Mouse (Mus musculus): ENCODE results near the gene Rps15. TPM values are rescaled to one million over a fixed set of nuclear protein-coding genes. Genes with fewer than 3 reads are reported as not detected.

Rps15 gene
- total and polyA plus RNA-seq, 3 experiments = 2,279 to 5,342 (median 2,739) TPM

- Histone ChIP-seq H3K36me3 (replicated peaks in 1 of 2; ENCODE audit: control insufficient read depth in 1 of 2, insufficient read depth in 1 of 2, low read length in 1 of 2) (peaks cover 19 to 30% of the 10 kb centered on the region in 2 experiments), H3K4me1 (ENCODE audit: control insufficient read depth in 1 of 2, insufficient read depth in 2 of 2) (peaks cover 7 to 36% of the 10 kb centered on the region in 2 experiments)
- TF ChIP-seq CHD2 (IDR thresholded peaks at IDR 0.05; ENCODE audit: low read length) = no peak
- no peak; the same call in 1 of the 2 replicates for TF ChIP-seq MAX (IDR thresholded peaks at IDR 0.05; ENCODE audit: low read length)
- no peak for TF ChIP-seq POLR2AphosphoS2 (IDR thresholded peaks at IDR 0.05; ENCODE audit: low read depth, low read length)
- TF ChIP-seq POLR2A (IDR thresholded peaks at IDR 0.05; ENCODE audit: low read depth, low read length) = no peak
- 0 out of 2 replicates have a peak, but pooled peaks have one; percentile 1 for TF ChIP-seq ZNF384 (IDR thresholded peaks at IDR 0.05; ENCODE audit: low read depth, low read length)
- TF ChIP-seq ZC3H11A (IDR thresholded peaks at IDR 0.05; ENCODE audit: low read depth, low read length) = no peak
- TF ChIP-seq MAFK (IDR thresholded peaks at IDR 0.05; ENCODE audit: insufficient replicate concordance, low read length) = no peak
- TF ChIP-seq MXI1 (IDR thresholded peaks at IDR 0.05; ENCODE audit: low read depth, low read length) = no peak
Observed at GRCm38 (mm10) chr10:80262169-80262568, 30.1 kb upstream of the Rps15 start.

DNA sequence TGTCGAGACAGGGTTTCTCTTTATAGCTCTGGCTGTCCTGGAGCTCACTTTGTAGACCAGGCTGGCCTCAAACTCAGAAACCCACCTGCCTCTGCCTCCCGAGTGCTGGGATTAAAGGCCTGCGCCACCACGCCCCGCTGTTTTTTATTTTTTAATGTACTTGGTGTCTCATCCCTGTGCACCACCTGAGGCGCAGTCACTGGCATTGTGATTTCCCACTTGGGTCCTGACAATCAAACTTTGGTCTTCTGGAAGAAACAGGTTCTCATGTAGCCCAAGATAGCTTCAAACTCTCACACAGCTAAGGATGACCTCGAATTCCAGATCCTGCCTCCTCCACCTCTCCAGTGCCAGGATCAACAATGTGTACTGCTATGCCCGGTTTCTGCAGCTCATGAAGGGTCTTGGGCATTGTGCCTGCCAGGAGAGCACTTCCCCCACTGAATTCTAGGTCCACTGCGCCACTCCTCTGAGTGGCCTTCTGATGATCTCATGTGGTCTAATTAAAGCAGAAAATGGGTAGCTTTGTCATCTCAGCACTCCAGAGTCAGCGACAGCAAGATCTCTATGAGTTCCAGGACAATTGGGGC is 29.4 kb upstream of the Rps15 start:
- in situ Hi-C loops (cut with MboI; ENCODE audit: low pct_ligation_motif_present, low pct_unique_long_range_greater_than_20kb, low sequenced_read_pairs) (no loop called here), dilution Hi-C loops (cut with MboI; ENCODE audit: extremely low pct_ligation_motif_present, extremely low pct_unique_long_range_greater_than_20kb, low sequenced_read_pairs) (no loop called here)
- no peak overlapping the region for H3K9ac ChIP-seq (ENCODE audit: insufficient read depth, low read depth)
- peaks cover 11 to 42% of the 10 kb centered on the region in 2 experiments for H3K4me1 ChIP-seq (ENCODE audit: control insufficient read depth in 1 of 2, insufficient read depth in 2 of 2)
- TF ChIP-seq MXI1 (IDR thresholded peaks at IDR 0.05; ENCODE audit: low read depth, low read length) (no peak), RAD21 (IDR thresholded peaks at IDR 0.05; ENCODE audit: low read depth, low read length) (no peak), CTCF (conservative IDR thresholded peaks at IDR 0.05 in 1 of 2, IDR thresholded peaks at IDR 0.05 in 1 of 2; ENCODE audit: low read depth in 2 of 2, low read length in 2 of 2) (no peak), GABPA (IDR thresholded peaks at IDR 0.05; ENCODE audit: insufficient replicate concordance, low read depth, low read length) (no peak), ZKSCAN1 (IDR thresholded peaks at IDR 0.05; ENCODE audit: borderline replicate concordance, low read depth, low read length) (no peak)
- no peak overlapping the region for H3K4me2 ChIP-seq (ENCODE audit: insufficient read depth, low read depth, poor library complexity, severe bottlenecking)
- H3K4me3 ChIP-seq (replicated peaks in 1 of 3; ENCODE audit: low read depth in 2 of 3, low read length in 2 of 3, poor library complexity in 1 of 3) = no peak overlapping the region
- no peaks in the 10 kb centered on the region for H3K9me3 ChIP-seq (replicated peaks; ENCODE audit: low read length)
- no peak for DNase-seq (ENCODE audit: extremely low read depth)
- H3K27ac ChIP-seq (ENCODE audit: insufficient read depth, low read depth) = no peak overlapping the region
- peaks cover 30% of the 10 kb centered on the region for H3K79me2 ChIP-seq (replicated peaks; ENCODE audit: control insufficient read depth, extremely low read depth, insufficient read depth, poor library complexity, severe bottlenecking)
- peaks cover 19 to 31% of the 10 kb centered on the region in 2 experiments for H3K36me3 ChIP-seq (replicated peaks in 1 of 2; ENCODE audit: control insufficient read depth in 1 of 2, insufficient read depth in 1 of 2, low read length in 1 of 2)
- no peaks in the 10 kb centered on the region for H3K27me3 ChIP-seq (replicated peaks)

More at GRCm38 (mm10) chr10:80262169-80262568, 30.1 kb upstream of the Rps15 start:
- dilution Hi-C loops (cut with MboI; ENCODE audit: extremely low pct_ligation_motif_present, extremely low pct_unique_long_range_greater_than_20kb, low sequenced_read_pairs) (no loop called here), in situ Hi-C loops (cut with MboI; ENCODE audit: low pct_ligation_motif_present, low pct_unique_long_range_greater_than_20kb, low sequenced_read_pairs) (no loop called here)
- Histone ChIP-seq H3K9me3 (replicated peaks; ENCODE audit: low read length) (no peaks in the 10 kb centered on the region), H3K4me2 (ENCODE audit: insufficient read depth, low read depth, poor library complexity, severe bottlenecking) (peak overlapping the region; percentile 48), H3K27ac (ENCODE audit: insufficient read depth, low read depth) (no peak overlapping the region), H3K27me3 (replicated peaks) (no peaks in the 10 kb centered on the region), H3K9ac (ENCODE audit: insufficient read depth, low read depth) (peak overlapping the region; percentile 45; the same call in 1 of the 2 replicates), H3K79me2 (replicated peaks; ENCODE audit: control insufficient read depth, extremely low read depth, insufficient read depth, poor library complexity, severe bottlenecking) (peaks cover 23% of the 10 kb centered on the region), H3K4me3 (replicated peaks in 1 of 3; ENCODE audit: low read depth in 2 of 3, low read length in 2 of 3, poor library complexity in 1 of 3) (peak overlapping the region; percentile 40 to 73 (median 68))
- no peak for DNase-seq (ENCODE audit: extremely low read depth)
